ENCODE assay signal across 9 mouse cellular contexts in the genomic region with DNA sequence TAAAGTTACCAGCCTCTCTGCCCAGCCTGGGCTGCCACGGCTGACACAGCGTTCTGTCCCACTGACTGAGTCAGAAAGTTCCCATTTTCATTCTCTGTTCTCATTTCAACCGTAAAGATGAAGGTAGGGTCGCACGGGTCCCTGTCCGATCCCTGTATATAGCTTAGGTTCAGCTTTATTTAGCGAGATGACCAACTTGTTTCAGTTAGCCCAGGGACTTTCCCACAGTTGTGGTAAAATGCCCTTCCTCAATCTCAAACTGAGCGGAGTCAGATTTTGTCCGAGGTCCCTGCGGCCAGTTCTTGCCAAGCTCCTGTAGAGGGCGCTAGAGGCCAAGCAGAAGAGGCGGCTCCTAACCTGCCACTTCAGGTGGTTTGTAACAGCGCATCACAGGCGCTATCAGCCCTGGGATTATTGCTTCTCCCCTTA. TPM values are rescaled to one million over a fixed set of nuclear protein-coding genes. Genes with fewer than 3 reads are reported as not detected.
A peak's percentile ranks its signal among the peaks of the same experiment; 100 is the strongest.
DNase-seq lines count a peak whose midpoint lies in the region; ATAC-seq and TF ChIP-seq lines count a peak whose summit lies in the region.
"Had no signal": no experiment of that assay in that cellular context is flagged by ENCODE, and none has a peak within 500 bp of the region (broad histone marks: within the 10 kb centered on the region; RNA-seq: fewer than 3 reads in every experiment).

No protein-coding gene starts in this region.

- H3K27me3 ChIP-seq in intestine, postnatal 0 days (replicated peaks; ENCODE audit: control insufficient read depth, insufficient read depth, low read length), result no peaks in the 10 kb centered on the region
- no peaks in the 10 kb centered on the region for H3K27me3 ChIP-seq in intestine, embryonic 15.5 days (replicated peaks)
- peaks cover 19% of the 10 kb centered on the region; the same call in 1 of the 2 replicates for H3K27me3 ChIP-seq in limb, embryonic 10.5 days (ENCODE audit: low read depth, poor library complexity, severe bottlenecking)
- H3K27me3 ChIP-seq: embryonic facial prominence, embryonic 15.5 days had no signal

- H3K9ac ChIP-seq in intestine, postnatal 0 days (ENCODE audit: low read depth, low read length), result no peak overlapping the region
- H3K9ac ChIP-seq in intestine, embryonic 15.5 days, result no peak overlapping the region
- H3K9ac ChIP-seq: embryonic facial prominence, embryonic 15.5 days had no signal

- peak; percentile 93 for TF ChIP-seq CTCF in intestine, postnatal 0 days (IDR thresholded peaks at IDR 0.05; ENCODE audit: low read depth)

- DNase-seq in ES-CJ7 (ENCODE audit: low read depth, low spot score), result peak; percentile 83
- peak; percentile 45 for DNase-seq in c-Kit-positive CD71-positive TER-119-positive erythroid progenitor cells, embryonic 14.5 days (ENCODE audit: low spot score)
- peak; percentile 33 to 46 for DNase-seq in frontal cortex, postnatal 36 days (ENCODE audit: low spot score in 2 of 2)
- peak; percentile 64 for DNase-seq in limb, embryonic 10.5 days (ENCODE audit: low spot score)
- peak; percentile 49 for DNase-seq in ovary, postnatal 14 days (ENCODE audit: low spot score)
- DNase-seq in thymus, postnatal 25 days, result peak; percentile 71

- H3K27ac ChIP-seq in intestine, postnatal 0 days (ENCODE audit: low read depth, low read length), result no peak overlapping the region
- H3K27ac ChIP-seq in intestine, embryonic 15.5 days, result no peak overlapping the region
- H3K27ac ChIP-seq in limb, embryonic 10.5 days, result no peak overlapping the region
- H3K27ac ChIP-seq: embryonic facial prominence, embryonic 15.5 days had no signal

- WGBS in intestine, postnatal 0 days, result 22% methylated on average over 14 of the region's 14 CpGs
- 20% methylated on average over 14 of the region's 14 CpGs for WGBS in intestine, embryonic 15.5 days
- WGBS in limb, embryonic 10.5 days, result 29% methylated on average over 14 of the region's 14 CpGs

- H3K36me3 ChIP-seq in intestine, postnatal 0 days (ENCODE audit: control insufficient read depth, insufficient read depth), result no peaks in the 10 kb centered on the region
- no peaks in the 10 kb centered on the region for H3K36me3 ChIP-seq in intestine, embryonic 15.5 days
- H3K36me3 ChIP-seq in limb, embryonic 10.5 days, result no peaks in the 10 kb centered on the region
- H3K36me3 ChIP-seq: embryonic facial prominence, embryonic 15.5 days had no signal

- no peaks in the 10 kb centered on the region for H3K4me1 ChIP-seq in intestine, postnatal 0 days (replicated peaks; ENCODE audit: control insufficient read depth, insufficient read depth, low read length)
- H3K4me1 ChIP-seq in intestine, embryonic 15.5 days (replicated peaks), result no peaks in the 10 kb centered on the region
- H3K4me1 ChIP-seq in limb, embryonic 10.5 days, result no peaks in the 10 kb centered on the region; the same call in 1 of the 2 replicates
- H3K4me1 ChIP-seq: embryonic facial prominence, embryonic 15.5 days had no signal

- 0 out of 2 replicates have a peak, but pooled peaks have one; percentile 13 for ATAC-seq in intestine, postnatal 0 days
- no peak for ATAC-seq in intestine, embryonic 15.5 days

- no peak overlapping the region for H3K4me2 ChIP-seq in intestine, postnatal 0 days (replicated peaks; ENCODE audit: low read depth)
- H3K4me2 ChIP-seq in intestine, embryonic 15.5 days (replicated peaks), result no peak overlapping the region
- H3K4me2 ChIP-seq: embryonic facial prominence, embryonic 15.5 days had no signal

- no peaks in the 10 kb centered on the region for H3K9me3 ChIP-seq in intestine, postnatal 0 days (ENCODE audit: control insufficient read depth)
- no peaks in the 10 kb centered on the region for H3K9me3 ChIP-seq in intestine, embryonic 15.5 days
- no peaks in the 10 kb centered on the region for H3K9me3 ChIP-seq in limb, embryonic 10.5 days (replicated peaks)
- H3K9me3 ChIP-seq: embryonic facial prominence, embryonic 15.5 days had no signal

- no peak overlapping the region for H3K4me3 ChIP-seq in intestine, postnatal 0 days (ENCODE audit: low read depth, low read length)
- no peak overlapping the region for H3K4me3 ChIP-seq in intestine, embryonic 15.5 days (replicated peaks)
- H3K4me3 ChIP-seq in limb, embryonic 10.5 days, result no peak overlapping the region
- H3K4me3 ChIP-seq: embryonic facial prominence, embryonic 15.5 days had no signal

RNA-seq across cellular contexts. Expression of a gene that starts 34.3 kb away (rescaled TPM):
- polyA plus RNA-seq in intestine, postnatal 0 days (2015; fragmentation: Nextera tagmentation; extraction: Ambion mirVana), result 0.14 TPM in 1 of 2 replicates, not detected in the other
- 0.43 and 0.87 TPM in 2 replicates for polyA plus RNA-seq in intestine, embryonic 15.5 days (2015; fragmentation: Nextera tagmentation; extraction: Ambion mirVana)
- polyA plus RNA-seq in limb, embryonic 10.5 days (2016; fragmentation: Nextera tagmentation; extraction: Ambion mirVana), result 0.82 and 1.3 TPM in 2 replicates

RNA-seq across cellular contexts. Expression of a gene that starts 41.6 kb away (rescaled TPM):
- polyA plus RNA-seq in intestine, postnatal 0 days (2015; fragmentation: Nextera tagmentation; extraction: Ambion mirVana), result 73.1 and 80.0 TPM in 2 replicates
- 186 and 190 TPM in 2 replicates for polyA plus RNA-seq in intestine, embryonic 15.5 days (2015; fragmentation: Nextera tagmentation; extraction: Ambion mirVana)
- polyA plus RNA-seq in limb, embryonic 10.5 days (2016; fragmentation: Nextera tagmentation; extraction: Ambion mirVana), result 352 and 394 TPM in 2 replicates

RNA-seq across cellular contexts. Expression of a gene that starts 54.7 kb away (rescaled TPM):
- polyA plus RNA-seq in intestine, postnatal 0 days (2015; fragmentation: Nextera tagmentation; extraction: Ambion mirVana), result 0.42 and 0.61 TPM in 2 replicates
- polyA plus RNA-seq in intestine, embryonic 15.5 days (2015; fragmentation: Nextera tagmentation; extraction: Ambion mirVana), result 0.25 and 0.49 TPM in 2 replicates
- 0.20 and 0.25 TPM in 2 replicates for polyA plus RNA-seq in limb, embryonic 10.5 days (2016; fragmentation: Nextera tagmentation; extraction: Ambion mirVana)
